Mouse (Mus musculus): Measurements from ENCODE around the gene Gc. TPM values are rescaled to one million over a fixed set of nuclear protein-coding genes. Genes with fewer than 3 reads are reported as not detected.

The Gc gene
- polyA plus RNA-seq, 1 experiment from 2014 or later, result not detected

GRCm38 (mm10) chr5:89407376-89408082 is 50.2 kb downstream of the Gc start:
- no peak for ATAC-seq (ENCODE audit: insufficient number of reproducible peaks, insufficient read depth, low FRiP score, low read depth)
- no peaks in the 10 kb centered on the region for H3K9me3 ChIP-seq (ENCODE audit: control insufficient read depth, low read length)
- no peak overlapping the region for H3K27ac ChIP-seq (replicated peaks in 1 of 2; ENCODE audit: control insufficient read depth in 1 of 2, insufficient read depth in 1 of 2, low read depth in 2 of 2, low read length in 2 of 2)
- H3K9ac ChIP-seq (ENCODE audit: low read length), result no peak overlapping the region
- H3K27me3 ChIP-seq (ENCODE audit: control insufficient read depth, insufficient read depth, low read length), result no peaks in the 10 kb centered on the region
- H3K4me2 ChIP-seq (ENCODE audit: low read length), result no peak overlapping the region
- H3K36me3 ChIP-seq (ENCODE audit: control insufficient read depth, insufficient read depth, low read length), result no peaks in the 10 kb centered on the region
- no peak overlapping the region for H3K4me3 ChIP-seq (ENCODE audit: control insufficient read depth in 1 of 2, insufficient read depth in 1 of 2, low read depth in 1 of 2, low read length in 2 of 2)
- H3K4me1 ChIP-seq (ENCODE audit: control insufficient read depth in 2 of 2, insufficient read depth in 2 of 2, low read length in 2 of 2), result no peaks in the 10 kb centered on the region

- WGBS, result 70% methylated on average over 1 of the region's 1 CpGs
- no peak overlapping the region for H3K4me3 ChIP-seq (ENCODE audit: control insufficient read depth in 1 of 2, insufficient read depth in 1 of 2, low read depth in 1 of 2, low read length in 2 of 2)
- H3K27me3 ChIP-seq (ENCODE audit: control insufficient read depth, insufficient read depth, low read length), result no peaks in the 10 kb centered on the region
- H3K4me2 ChIP-seq (ENCODE audit: low read length), result no peak overlapping the region
- H3K9me3 ChIP-seq (ENCODE audit: control insufficient read depth, low read length), result no peaks in the 10 kb centered on the region
- no peaks in the 10 kb centered on the region for H3K4me1 ChIP-seq (ENCODE audit: control insufficient read depth in 2 of 2, insufficient read depth in 2 of 2, low read length in 2 of 2)
- H3K9ac ChIP-seq (ENCODE audit: low read length), result no peak overlapping the region
- H3K36me3 ChIP-seq (ENCODE audit: control insufficient read depth, insufficient read depth, low read length), result no peaks in the 10 kb centered on the region
- ATAC-seq (ENCODE audit: insufficient number of reproducible peaks, insufficient read depth, low FRiP score, low read depth), result no peak
- no peak overlapping the region for H3K27ac ChIP-seq (replicated peaks in 1 of 2; ENCODE audit: control insufficient read depth in 1 of 2, insufficient read depth in 1 of 2, low read depth in 2 of 2, low read length in 2 of 2)
Observed at GRCm38 (mm10) chr5:89405132-89405531, 52.6 kb downstream of the Gc start.

- 22% methylated on average over 1 of the region's 1 CpGs for WGBS
- H3K27me3 ChIP-seq (ENCODE audit: control insufficient read depth, insufficient read depth, low read length), result no peaks in the 10 kb centered on the region
- H3K4me1 ChIP-seq (ENCODE audit: control insufficient read depth in 2 of 2, insufficient read depth in 2 of 2, low read length in 2 of 2), result no peaks in the 10 kb centered on the region
- H3K9ac ChIP-seq (ENCODE audit: low read length), result no peak overlapping the region
- peaks cover 7% of the 10 kb centered on the region; the same call in 1 of the 2 replicates for H3K9me3 ChIP-seq (ENCODE audit: control insufficient read depth, low read length)
- H3K27ac ChIP-seq (replicated peaks in 1 of 2; ENCODE audit: control insufficient read depth in 1 of 2, insufficient read depth in 1 of 2, low read depth in 2 of 2, low read length in 2 of 2), result no peak overlapping the region
- ATAC-seq (ENCODE audit: insufficient number of reproducible peaks, insufficient read depth, low FRiP score, low read depth), result no peak
- no peak overlapping the region for H3K4me3 ChIP-seq (ENCODE audit: control insufficient read depth in 1 of 2, insufficient read depth in 1 of 2, low read depth in 1 of 2, low read length in 2 of 2)
- no peaks in the 10 kb centered on the region for H3K36me3 ChIP-seq (ENCODE audit: control insufficient read depth, insufficient read depth, low read length)
- no peak overlapping the region for H3K4me2 ChIP-seq (ENCODE audit: low read length)
Observed at GRCm38 (mm10) chr5:89390405-89390804, 67.3 kb downstream of the Gc start.

GRCm38 (mm10) chr5:89384204-89384603 is 73.5 kb downstream of the Gc start:
- Histone ChIP-seq H3K27me3 (ENCODE audit: control insufficient read depth, insufficient read depth, low read length) (no peaks in the 10 kb centered on the region), H3K9me3 (ENCODE audit: control insufficient read depth, low read length) (no peaks in the 10 kb centered on the region), H3K36me3 (ENCODE audit: control insufficient read depth, insufficient read depth, low read length) (no peaks in the 10 kb centered on the region), H3K4me1 (ENCODE audit: control insufficient read depth in 2 of 2, insufficient read depth in 2 of 2, low read length in 2 of 2) (no peaks in the 10 kb centered on the region), H3K4me3 (ENCODE audit: control insufficient read depth in 1 of 2, insufficient read depth in 1 of 2, low read depth in 1 of 2, low read length in 2 of 2) (no peak overlapping the region), H3K9ac (ENCODE audit: low read length) (no peak overlapping the region), H3K4me2 (ENCODE audit: low read length) (no peak overlapping the region), H3K27ac (replicated peaks in 1 of 2; ENCODE audit: control insufficient read depth in 1 of 2, insufficient read depth in 1 of 2, low read depth in 2 of 2, low read length in 2 of 2) (no peak overlapping the region)
- 26% methylated on average over 5 of the region's 5 CpGs for WGBS
- no peak for ATAC-seq (ENCODE audit: insufficient number of reproducible peaks, insufficient read depth, low FRiP score, low read depth)

GRCm38 (mm10) chr5:89381340-89381739 is 76.4 kb downstream of the Gc start:
- ATAC-seq (ENCODE audit: insufficient number of reproducible peaks, insufficient read depth, low FRiP score, low read depth), result no peak
- WGBS, result 79% methylated on average over 4 of the region's 4 CpGs
- no peak overlapping the region for H3K4me2 ChIP-seq (ENCODE audit: low read length)
- H3K36me3 ChIP-seq (ENCODE audit: control insufficient read depth, insufficient read depth, low read length), result no peaks in the 10 kb centered on the region
- H3K4me3 ChIP-seq (ENCODE audit: control insufficient read depth in 1 of 2, insufficient read depth in 1 of 2, low read depth in 1 of 2, low read length in 2 of 2), result no peak overlapping the region
- H3K27ac ChIP-seq (replicated peaks in 1 of 2; ENCODE audit: control insufficient read depth in 1 of 2, insufficient read depth in 1 of 2, low read depth in 2 of 2, low read length in 2 of 2), result no peak overlapping the region
- no peaks in the 10 kb centered on the region for H3K27me3 ChIP-seq (ENCODE audit: control insufficient read depth, insufficient read depth, low read length)
- no peaks in the 10 kb centered on the region for H3K9me3 ChIP-seq (ENCODE audit: control insufficient read depth, low read length)
- no peaks in the 10 kb centered on the region for H3K4me1 ChIP-seq (ENCODE audit: control insufficient read depth in 2 of 2, insufficient read depth in 2 of 2, low read length in 2 of 2)
- no peak overlapping the region for H3K9ac ChIP-seq (ENCODE audit: low read length)

- Histone ChIP-seq H3K9me3 (ENCODE audit: control insufficient read depth, low read length) (no peaks in the 10 kb centered on the region), H3K4me3 (ENCODE audit: control insufficient read depth in 1 of 2, insufficient read depth in 1 of 2, low read depth in 1 of 2, low read length in 2 of 2) (no peak overlapping the region), H3K4me1 (ENCODE audit: control insufficient read depth in 2 of 2, insufficient read depth in 2 of 2, low read length in 2 of 2) (peaks cover 2 to 4% of the 10 kb centered on the region in 2 experiments; a peak in 2 of 4 replicates), H3K27me3 (ENCODE audit: control insufficient read depth, insufficient read depth, low read length) (no peaks in the 10 kb centered on the region), H3K9ac (ENCODE audit: low read length) (no peak overlapping the region), H3K36me3 (ENCODE audit: control insufficient read depth, insufficient read depth, low read length) (no peaks in the 10 kb centered on the region), H3K27ac (replicated peaks in 1 of 2; ENCODE audit: control insufficient read depth in 1 of 2, insufficient read depth in 1 of 2, low read depth in 2 of 2, low read length in 2 of 2) (0 out of 4 replicates have a peak overlapping the region, but pooled peaks of 1 of the 2 experiments have one; percentile 24), H3K4me2 (ENCODE audit: low read length) (no peak overlapping the region)
- 16% methylated on average over 1 of the region's 1 CpGs for WGBS
- ATAC-seq (ENCODE audit: insufficient number of reproducible peaks, insufficient read depth, low FRiP score, low read depth), result no peak
Observed at GRCm38 (mm10) chr5:89370140-89370539, 87.6 kb downstream of the Gc start.

- H3K4me2 ChIP-seq (ENCODE audit: low read length), result no peak overlapping the region
Observed at GRCm38 (mm10) chr5:89368045-89368743, 89.5 kb downstream of the Gc start.

More at GRCm38 (mm10) chr5:89368045-89368743, 89.5 kb downstream of the Gc start:
- Histone ChIP-seq H3K4me3 (ENCODE audit: control insufficient read depth in 1 of 2, insufficient read depth in 1 of 2, low read depth in 1 of 2, low read length in 2 of 2) (no peak overlapping the region), H3K36me3 (ENCODE audit: control insufficient read depth, insufficient read depth, low read length) (no peaks in the 10 kb centered on the region), H3K9me3 (ENCODE audit: control insufficient read depth, low read length) (no peaks in the 10 kb centered on the region), H3K27ac (replicated peaks in 1 of 2; ENCODE audit: control insufficient read depth in 1 of 2, insufficient read depth in 1 of 2, low read depth in 2 of 2, low read length in 2 of 2) (no peak overlapping the region), H3K4me1 (ENCODE audit: control insufficient read depth in 2 of 2, insufficient read depth in 2 of 2, low read length in 2 of 2) (peaks cover 2 to 4% of the 10 kb centered on the region in 2 experiments; a peak in 2 of 4 replicates), H3K9ac (ENCODE audit: low read length) (no peak overlapping the region), H3K27me3 (ENCODE audit: control insufficient read depth, insufficient read depth, low read length) (no peaks in the 10 kb centered on the region)
- WGBS, result 54% methylated on average over 4 of the region's 4 CpGs
- no peak for ATAC-seq (ENCODE audit: insufficient number of reproducible peaks, insufficient read depth, low FRiP score, low read depth)
